Mouse (Mus musculus): ENCODE measurements around the gene Kcnk4.

Gene Kcnk4

GRCm38 (mm10) chr19:6968491-6969271 lies 34.4 kb upstream of the Kcnk4 start:
- DNase-seq (ENCODE audit: extremely low spot score, low spot score): no peak

- DNase-seq (ENCODE audit: extremely low spot score, low spot score): no peak
These were observed 22.1 kb upstream of the Kcnk4 start for GRCm38 (mm10) chr19:6956461-6956860.

GRCm38 (mm10) chr19:6955424-6955823 lies 21.1 kb upstream of the Kcnk4 start:
- no peak for DNase-seq (ENCODE audit: extremely low spot score, low spot score)

GRCm38 (mm10) chr19:6954046-6954445 lies 19.7 kb upstream of the Kcnk4 start:
- DNase-seq (ENCODE audit: extremely low spot score, low spot score): no peak

- no peak for DNase-seq (ENCODE audit: extremely low spot score, low spot score)
These were observed 18.4 kb upstream of the Kcnk4 start for GRCm38 (mm10) chr19:6952712-6953037.

- peak; percentile 72 for DNase-seq (ENCODE audit: extremely low spot score, low spot score)
These were observed 17.8 kb upstream of the Kcnk4 start for GRCm38 (mm10) chr19:6951994-6952711.

- peak; percentile 91 for DNase-seq (ENCODE audit: extremely low spot score, low spot score)
These were observed 17.2 kb upstream of the Kcnk4 start for GRCm38 (mm10) chr19:6951381-6951968.

GRCm38 (mm10) chr19:6950613-6951153 lies 16.4 kb upstream of the Kcnk4 start:
- peak; percentile 75 for DNase-seq (ENCODE audit: extremely low spot score, low spot score)

- DNase-seq (ENCODE audit: extremely low spot score, low spot score): no peak
These were observed 15.6 kb upstream of the Kcnk4 start for GRCm38 (mm10) chr19:6949951-6950350.

GRCm38 (mm10) chr19:6949532-6949931 lies 15.2 kb upstream of the Kcnk4 start:
- no peak for DNase-seq (ENCODE audit: extremely low spot score, low spot score)

GRCm38 (mm10) chr19:6948186-6948585 lies 13.9 kb upstream of the Kcnk4 start:
- DNase-seq (ENCODE audit: extremely low spot score, low spot score): no peak

- DNase-seq (ENCODE audit: extremely low spot score, low spot score): no peak
These were observed 13.4 kb upstream of the Kcnk4 start for GRCm38 (mm10) chr19:6947742-6948141.

- DNase-seq (ENCODE audit: extremely low spot score, low spot score): no peak
These were observed 9.4 kb upstream of the Kcnk4 start for GRCm38 (mm10) chr19:6943709-6944108.

- DNase-seq (ENCODE audit: extremely low spot score, low spot score): no peak
These were observed 8.4 kb upstream of the Kcnk4 start for GRCm38 (mm10) chr19:6942764-6943163.

GRCm38 (mm10) chr19:6942249-6942691 lies 8.0 kb upstream of the Kcnk4 start, which contains the start of gene Gpr137:
Gene Gpr137 (minus strand): TSS chr19:6942480.
- DNase-seq (ENCODE audit: extremely low spot score, low spot score): peak; percentile 90

- peak; percentile 97 for DNase-seq (ENCODE audit: extremely low spot score, low spot score)
These were observed 7.3 kb upstream of the Kcnk4 start, which contains the start of gene Bad for GRCm38 (mm10) chr19:6941372-6942248. Gene Bad (plus strand): TSS chr19:6941861.

GRCm38 (mm10) chr19:6940396-6941351 lies 6.4 kb upstream of the Kcnk4 start:
- DNase-seq (ENCODE audit: extremely low spot score, low spot score): no peak

- DNase-seq (ENCODE audit: extremely low spot score, low spot score): no peak
These were observed 5.0 kb upstream of the Kcnk4 start for GRCm38 (mm10) chr19:6939106-6940002.
